Mouse (Mus musculus): ENCODE data around the gene Pbx1.

Pbx1 gene

GRCm38 (mm10) chr1:168260391-168260790, 171.7 kb downstream of the Pbx1 start:
- no peak for DNase-seq

GRCm38 (mm10) chr1:168258856-168259255, 173.2 kb downstream of the Pbx1 start:
- DNase-seq = no peak

GRCm38 (mm10) chr1:168255347-168255908, 176.6 kb downstream of the Pbx1 start:
- no peak for DNase-seq

- peak; percentile 37 for DNase-seq
Observed at GRCm38 (mm10) chr1:168246968-168247724, 184.9 kb downstream of the Pbx1 start.

- DNase-seq = no peak
Observed at GRCm38 (mm10) chr1:168245539-168245938, 186.5 kb downstream of the Pbx1 start.

GRCm38 (mm10) chr1:168243759-168244158, 188.3 kb downstream of the Pbx1 start:
- no peak for DNase-seq

GRCm38 (mm10) chr1:168243068-168243467, 189.0 kb downstream of the Pbx1 start:
- no peak for DNase-seq

GRCm38 (mm10) chr1:168241316-168241715, 190.8 kb downstream of the Pbx1 start:
- DNase-seq = no peak

- DNase-seq = no peak
Observed at GRCm38 (mm10) chr1:168240846-168241245, 191.2 kb downstream of the Pbx1 start.

GRCm38 (mm10) chr1:168240386-168240785, 191.7 kb downstream of the Pbx1 start:
- no peak for DNase-seq

GRCm38 (mm10) chr1:168236101-168236500, 196.0 kb downstream of the Pbx1 start:
- no peak for DNase-seq

- no peak for DNase-seq
Observed at GRCm38 (mm10) chr1:168234355-168234754, 197.7 kb downstream of the Pbx1 start.

GRCm38 (mm10) chr1:168233182-168233581, 198.9 kb downstream of the Pbx1 start:
- no peak for DNase-seq

GRCm38 (mm10) chr1:168231548-168232429, 200.3 kb downstream of the Pbx1 start:
- DNase-seq = no peak

GRCm38 (mm10) chr1:168230858-168231257, 201.2 kb downstream of the Pbx1 start:
- no peak for DNase-seq

GRCm38 (mm10) chr1:168230134-168230533, 201.9 kb downstream of the Pbx1 start:
- DNase-seq = no peak

GRCm38 (mm10) chr1:168228756-168229526, 203.1 kb downstream of the Pbx1 start:
- DNase-seq = no peak

GRCm38 (mm10) chr1:168226150-168226549, 205.9 kb downstream of the Pbx1 start:
- no peak for DNase-seq

- DNase-seq = no peak
Observed at GRCm38 (mm10) chr1:168225595-168226127, 206.4 kb downstream of the Pbx1 start.

- DNase-seq = no peak
Observed at GRCm38 (mm10) chr1:168224218-168224617, 207.9 kb downstream of the Pbx1 start.

GRCm38 (mm10) chr1:168222794-168223193, 209.3 kb downstream of the Pbx1 start:
- DNase-seq = no peak

- peak; percentile 80 for DNase-seq
Observed at GRCm38 (mm10) chr1:168221071-168221521, 211.0 kb downstream of the Pbx1 start.
